Mouse (Mus musculus): ENCODE data around the gene Galnt10.

The Galnt10 gene

GRCm38 (mm10) chr11:57658751-57659150 is 13.5 kb downstream of the Galnt10 start:
- no peak for DNase-seq (ENCODE audit: low spot score)

- no peak for DNase-seq (ENCODE audit: low spot score)
Observed at GRCm38 (mm10) chr11:57660156-57660555, 14.9 kb downstream of the Galnt10 start.

GRCm38 (mm10) chr11:57660814-57661213 is 15.6 kb downstream of the Galnt10 start:
- no peak for DNase-seq (ENCODE audit: low spot score)

- DNase-seq (ENCODE audit: low spot score) = no peak
Observed at GRCm38 (mm10) chr11:57661492-57662229, 16.4 kb downstream of the Galnt10 start.

GRCm38 (mm10) chr11:57662231-57662630 is 17.0 kb downstream of the Galnt10 start:
- no peak for DNase-seq (ENCODE audit: low spot score)

- DNase-seq (ENCODE audit: low spot score) = no peak
Observed at GRCm38 (mm10) chr11:57663271-57663670, 18.0 kb downstream of the Galnt10 start.

- DNase-seq (ENCODE audit: low spot score) = no peak
Observed at GRCm38 (mm10) chr11:57664741-57665140, 19.5 kb downstream of the Galnt10 start.

GRCm38 (mm10) chr11:57668271-57668670 is 23.0 kb downstream of the Galnt10 start:
- no peak for DNase-seq (ENCODE audit: low spot score)

- DNase-seq (ENCODE audit: low spot score) = no peak
Observed at GRCm38 (mm10) chr11:57669522-57669921, 24.3 kb downstream of the Galnt10 start.

GRCm38 (mm10) chr11:57671120-57671697 is 26.0 kb downstream of the Galnt10 start:
- no peak for DNase-seq (ENCODE audit: low spot score)

- DNase-seq (ENCODE audit: low spot score) = no peak
Observed at GRCm38 (mm10) chr11:57671797-57672196, 26.6 kb downstream of the Galnt10 start.

- no peak for DNase-seq (ENCODE audit: low spot score)
Observed at GRCm38 (mm10) chr11:57672995-57673394, 27.8 kb downstream of the Galnt10 start.

GRCm38 (mm10) chr11:57673977-57674687 is 28.9 kb downstream of the Galnt10 start:
- DNase-seq (ENCODE audit: low spot score) = no peak

- no peak for DNase-seq (ENCODE audit: low spot score)
Observed at GRCm38 (mm10) chr11:57677261-57677660, 32.0 kb downstream of the Galnt10 start.

GRCm38 (mm10) chr11:57682589-57682988 is 37.3 kb downstream of the Galnt10 start:
- no peak for DNase-seq (ENCODE audit: low spot score)

- no peak for DNase-seq (ENCODE audit: low spot score)
Observed at GRCm38 (mm10) chr11:57683125-57683524, 37.9 kb downstream of the Galnt10 start.

- no peak for DNase-seq (ENCODE audit: low spot score)
Observed at GRCm38 (mm10) chr11:57683931-57684330, 38.7 kb downstream of the Galnt10 start.

GRCm38 (mm10) chr11:57684891-57685290 is 39.6 kb downstream of the Galnt10 start:
- no peak for DNase-seq (ENCODE audit: low spot score)

- no peak for DNase-seq (ENCODE audit: low spot score)
Observed at GRCm38 (mm10) chr11:57685689-57686454, 40.6 kb downstream of the Galnt10 start.

GRCm38 (mm10) chr11:57686797-57687196 is 41.6 kb downstream of the Galnt10 start:
- DNase-seq (ENCODE audit: low spot score) = no peak

- no peak for DNase-seq (ENCODE audit: low spot score)
Observed at GRCm38 (mm10) chr11:57687258-57687657, 42.0 kb downstream of the Galnt10 start.

- no peak for DNase-seq (ENCODE audit: low spot score)
Observed at GRCm38 (mm10) chr11:57688179-57688929, 43.1 kb downstream of the Galnt10 start.

Measured in c-Kit-positive CD71-positive TER-119-positive erythroid progenitor cells, embryonic 14.5 days (primary cell).